Mouse (Mus musculus): ENCODE data around the gene Rassf6. TPM values are rescaled to one million over a fixed set of nuclear protein-coding genes. Genes with fewer than 3 reads are reported as not detected.

Gene Rassf6
- polyA plus RNA-seq, 1 experiment from 2014 or later, result 1.6 TPM

- Histone ChIP-seq H3K9me3 (replicated peaks; ENCODE audit: control insufficient read depth, low read length) (no peaks in the 10 kb centered on the region), H3K4me3 (ENCODE audit: low read length) (no peak overlapping the region), H3K4me1 (ENCODE audit: control insufficient read depth, insufficient read depth, low read length) (no peaks in the 10 kb centered on the region), H3K4me2 (ENCODE audit: low read depth, low read length) (no peak overlapping the region), H3K27ac (ENCODE audit: low read length) (no peak overlapping the region), H3K36me3 (ENCODE audit: control insufficient read depth, insufficient read depth) (no peaks in the 10 kb centered on the region), H3K27me3 (ENCODE audit: control insufficient read depth, insufficient read depth, low read length) (no peaks in the 10 kb centered on the region), H3K9ac (ENCODE audit: low read length) (no peak overlapping the region)
- ATAC-seq (replicated peaks; ENCODE audit: extremely low read depth, insufficient read depth, low FRiP score), result no peak
- 72% methylated on average over 7 of the region's 7 CpGs for WGBS
Measured at GRCm38 (mm10) chr5:90634885-90635284, 5.6 kb downstream of the Rassf6 start.

- Histone ChIP-seq H3K9me3 (replicated peaks; ENCODE audit: control insufficient read depth, low read length) (no peaks in the 10 kb centered on the region), H3K4me1 (ENCODE audit: control insufficient read depth, insufficient read depth, low read length) (no peaks in the 10 kb centered on the region), H3K36me3 (ENCODE audit: control insufficient read depth, insufficient read depth) (no peaks in the 10 kb centered on the region), H3K27me3 (ENCODE audit: control insufficient read depth, insufficient read depth, low read length) (no peaks in the 10 kb centered on the region), H3K9ac (ENCODE audit: low read length) (no peak overlapping the region), H3K4me2 (ENCODE audit: low read depth, low read length) (no peak overlapping the region), H3K4me3 (ENCODE audit: low read length) (no peak overlapping the region), H3K27ac (ENCODE audit: low read length) (no peak overlapping the region)
- 55% methylated on average over 1 of the region's 1 CpGs for WGBS
- no peak for ATAC-seq (replicated peaks; ENCODE audit: extremely low read depth, insufficient read depth, low FRiP score)
Measured at GRCm38 (mm10) chr5:90628530-90628929, 11.9 kb downstream of the Rassf6 start.

- Histone ChIP-seq H3K27ac (ENCODE audit: low read length) (no peak overlapping the region), H3K9me3 (replicated peaks; ENCODE audit: control insufficient read depth, low read length) (no peaks in the 10 kb centered on the region), H3K36me3 (ENCODE audit: control insufficient read depth, insufficient read depth) (no peaks in the 10 kb centered on the region), H3K4me1 (ENCODE audit: control insufficient read depth, insufficient read depth, low read length) (no peaks in the 10 kb centered on the region), H3K4me3 (ENCODE audit: low read length) (no peak overlapping the region), H3K9ac (ENCODE audit: low read length) (no peak overlapping the region), H3K4me2 (ENCODE audit: low read depth, low read length) (no peak overlapping the region), H3K27me3 (ENCODE audit: control insufficient read depth, insufficient read depth, low read length) (no peaks in the 10 kb centered on the region)
- no peak for ATAC-seq (replicated peaks; ENCODE audit: extremely low read depth, insufficient read depth, low FRiP score)
- WGBS, result 82% methylated on average over 3 of the region's 3 CpGs
Measured at GRCm38 (mm10) chr5:90628011-90628410, 12.4 kb downstream of the Rassf6 start.

GRCm38 (mm10) chr5:90627423-90627822 is 13.0 kb downstream of the Rassf6 start:
- no peak overlapping the region for H3K9ac ChIP-seq (ENCODE audit: low read length)
- WGBS, result 89% methylated on average over 4 of the region's 4 CpGs
- ATAC-seq (replicated peaks; ENCODE audit: extremely low read depth, insufficient read depth, low FRiP score), result no peak

GRCm38 (mm10) chr5:90624708-90625425 is 15.6 kb downstream of the Rassf6 start:
- Histone ChIP-seq H3K27me3 (ENCODE audit: control insufficient read depth, insufficient read depth, low read length) (no peaks in the 10 kb centered on the region), H3K36me3 (ENCODE audit: control insufficient read depth, insufficient read depth) (no peaks in the 10 kb centered on the region), H3K4me2 (ENCODE audit: low read depth, low read length) (no peak overlapping the region), H3K4me3 (ENCODE audit: low read length) (no peak overlapping the region), H3K9ac (ENCODE audit: low read length) (no peak overlapping the region), H3K9me3 (replicated peaks; ENCODE audit: control insufficient read depth, low read length) (no peaks in the 10 kb centered on the region), H3K27ac (ENCODE audit: low read length) (no peak overlapping the region), H3K4me1 (ENCODE audit: control insufficient read depth, insufficient read depth, low read length) (no peaks in the 10 kb centered on the region)
- 66% methylated on average over 18 of the region's 18 CpGs for WGBS
- no peak for ATAC-seq (replicated peaks; ENCODE audit: extremely low read depth, insufficient read depth, low FRiP score)

More at GRCm38 (mm10) chr5:90627423-90627822, 13.0 kb downstream of the Rassf6 start:
- H3K4me1 ChIP-seq (ENCODE audit: control insufficient read depth, insufficient read depth, low read length), result no peaks in the 10 kb centered on the region
- H3K27me3 ChIP-seq (ENCODE audit: control insufficient read depth, insufficient read depth, low read length), result no peaks in the 10 kb centered on the region
- no peaks in the 10 kb centered on the region for H3K36me3 ChIP-seq (ENCODE audit: control insufficient read depth, insufficient read depth)
- no peaks in the 10 kb centered on the region for H3K9me3 ChIP-seq (replicated peaks; ENCODE audit: control insufficient read depth, low read length)
- no peak overlapping the region for H3K4me3 ChIP-seq (ENCODE audit: low read length)
- no peak overlapping the region for H3K4me2 ChIP-seq (ENCODE audit: low read depth, low read length)
- no peak overlapping the region for H3K27ac ChIP-seq (ENCODE audit: low read length)

GRCm38 (mm10) chr5:90623209-90623608 is 17.2 kb downstream of the Rassf6 start:
- ATAC-seq (replicated peaks; ENCODE audit: extremely low read depth, insufficient read depth, low FRiP score), result no peak
- Histone ChIP-seq H3K9me3 (replicated peaks; ENCODE audit: control insufficient read depth, low read length) (no peaks in the 10 kb centered on the region), H3K36me3 (ENCODE audit: control insufficient read depth, insufficient read depth) (no peaks in the 10 kb centered on the region), H3K9ac (ENCODE audit: low read length) (no peak overlapping the region), H3K4me3 (ENCODE audit: low read length) (no peak overlapping the region), H3K27ac (ENCODE audit: low read length) (no peak overlapping the region), H3K4me1 (ENCODE audit: control insufficient read depth, insufficient read depth, low read length) (no peaks in the 10 kb centered on the region), H3K4me2 (ENCODE audit: low read depth, low read length) (no peak overlapping the region), H3K27me3 (ENCODE audit: control insufficient read depth, insufficient read depth, low read length) (no peaks in the 10 kb centered on the region)
- WGBS, result 76% methylated on average over 2 of the region's 2 CpGs

- no peak for ATAC-seq (replicated peaks; ENCODE audit: extremely low read depth, insufficient read depth, low FRiP score)
- Histone ChIP-seq H3K9ac (ENCODE audit: low read length) (no peak overlapping the region), H3K27ac (ENCODE audit: low read length) (no peak overlapping the region), H3K4me1 (ENCODE audit: control insufficient read depth, insufficient read depth, low read length) (no peaks in the 10 kb centered on the region), H3K4me3 (ENCODE audit: low read length) (no peak overlapping the region), H3K36me3 (ENCODE audit: control insufficient read depth, insufficient read depth) (no peaks in the 10 kb centered on the region), H3K4me2 (ENCODE audit: low read depth, low read length) (no peak overlapping the region), H3K27me3 (ENCODE audit: control insufficient read depth, insufficient read depth, low read length) (no peaks in the 10 kb centered on the region), H3K9me3 (replicated peaks; ENCODE audit: control insufficient read depth, low read length) (no peaks in the 10 kb centered on the region)
- 85% methylated on average over 6 of the region's 6 CpGs for WGBS
Measured at GRCm38 (mm10) chr5:90621726-90622125, 18.7 kb downstream of the Rassf6 start.

- Histone ChIP-seq H3K4me2 (ENCODE audit: low read depth, low read length) (no peak overlapping the region), H3K36me3 (ENCODE audit: control insufficient read depth, insufficient read depth) (no peaks in the 10 kb centered on the region), H3K27ac (ENCODE audit: low read length) (no peak overlapping the region), H3K4me3 (ENCODE audit: low read length) (no peak overlapping the region), H3K9me3 (replicated peaks; ENCODE audit: control insufficient read depth, low read length) (no peaks in the 10 kb centered on the region), H3K27me3 (ENCODE audit: control insufficient read depth, insufficient read depth, low read length) (no peaks in the 10 kb centered on the region), H3K9ac (ENCODE audit: low read length) (no peak overlapping the region), H3K4me1 (ENCODE audit: control insufficient read depth, insufficient read depth, low read length) (no peaks in the 10 kb centered on the region)
- no peak for ATAC-seq (replicated peaks; ENCODE audit: extremely low read depth, insufficient read depth, low FRiP score)
- 84% methylated on average over 2 of the region's 2 CpGs for WGBS
Measured at GRCm38 (mm10) chr5:90621316-90621715, 19.1 kb downstream of the Rassf6 start.

- Histone ChIP-seq H3K9me3 (replicated peaks; ENCODE audit: control insufficient read depth, low read length) (no peaks in the 10 kb centered on the region), H3K27ac (ENCODE audit: low read length) (no peak overlapping the region), H3K27me3 (ENCODE audit: control insufficient read depth, insufficient read depth, low read length) (no peaks in the 10 kb centered on the region), H3K4me3 (ENCODE audit: low read length) (no peak overlapping the region), H3K4me1 (ENCODE audit: control insufficient read depth, insufficient read depth, low read length) (no peaks in the 10 kb centered on the region), H3K9ac (ENCODE audit: low read length) (no peak overlapping the region), H3K4me2 (ENCODE audit: low read depth, low read length) (no peak overlapping the region), H3K36me3 (ENCODE audit: control insufficient read depth, insufficient read depth) (no peaks in the 10 kb centered on the region)
- WGBS, result 87% methylated on average over 3 of the region's 3 CpGs
- no peak for ATAC-seq (replicated peaks; ENCODE audit: extremely low read depth, insufficient read depth, low FRiP score)
Measured at GRCm38 (mm10) chr5:90617859-90618258, 22.6 kb downstream of the Rassf6 start.

Measured in heart, embryonic 16.5 days (tissue).